Mouse (Mus musculus): ENCODE measurements around the gene Olfr1358. TPM values are rescaled to one million over a fixed set of nuclear protein-coding genes. Genes with fewer than 3 reads are reported as not detected.
"Not testable (repeated sequence)": the region's sequence is repeated elsewhere in the genome, so short reads cannot be mapped to it uniquely, and the experiment has no call there.

Olfr1358 gene
- polyA plus RNA-seq, 1 experiment, result 0.09 TPM

- TF ChIP-seq CTCF (IDR thresholded peaks at IDR 0.05; ENCODE audit: borderline replicate concordance, control insufficient read depth, extremely low read depth, insufficient read depth, low read length, poor library complexity) (no peak), POLR2A (IDR thresholded peaks at IDR 0.05; ENCODE audit: control insufficient read depth, extremely low read depth, insufficient read depth, low read length, poor library complexity) (no peak)
- H3K27me3 ChIP-seq (ENCODE audit: control insufficient read depth, insufficient read depth, low read length), result no peaks in the 10 kb centered on the region
- H3K36me3 ChIP-seq (ENCODE audit: control insufficient read depth, insufficient read depth, low read length), result no peaks in the 10 kb centered on the region
- no peaks in the 10 kb centered on the region for H3K4me1 ChIP-seq (replicated peaks; ENCODE audit: control insufficient read depth, insufficient read depth, low read length)
- DNase-seq, result no peak
- whole genome bisulfite sequencing, result 86% methylated on average over 6 of the region's 6 CpGs
- H3K27ac ChIP-seq (ENCODE audit: control insufficient read depth, insufficient read depth, low read length), result no peak overlapping the region
- no peak overlapping the region for H3K4me3 ChIP-seq (ENCODE audit: control insufficient read depth, insufficient read depth, low read length)
Measured at GRCm38 (mm10) chr10:78502986-78503733, 14.1 kb upstream of the Olfr1358 start.

GRCm38 (mm10) chr10:78519792-78520191, 2.6 kb downstream of the Olfr1358 start:
- no peak overlapping the region for H3K4me3 ChIP-seq (ENCODE audit: control insufficient read depth, insufficient read depth, low read length)
- H3K4me1 ChIP-seq (replicated peaks; ENCODE audit: control insufficient read depth, insufficient read depth, low read length), result no peaks in the 10 kb centered on the region
- no peak for TF ChIP-seq POLR2A (IDR thresholded peaks at IDR 0.05; ENCODE audit: control insufficient read depth, extremely low read depth, insufficient read depth, low read length, poor library complexity)
- no peak for TF ChIP-seq CTCF (IDR thresholded peaks at IDR 0.05; ENCODE audit: borderline replicate concordance, control insufficient read depth, extremely low read depth, insufficient read depth, low read length, poor library complexity)
- no peak overlapping the region for H3K27ac ChIP-seq (ENCODE audit: control insufficient read depth, insufficient read depth, low read length)
- no peak for DNase-seq
- no peaks in the 10 kb centered on the region for H3K27me3 ChIP-seq (ENCODE audit: control insufficient read depth, insufficient read depth, low read length)
- whole genome bisulfite sequencing, result 89% methylated on average over 9 of the region's 9 CpGs
- no peaks in the 10 kb centered on the region for H3K36me3 ChIP-seq (ENCODE audit: control insufficient read depth, insufficient read depth, low read length)

GRCm38 (mm10) chr10:78520260-78521005, 3.2 kb downstream of the Olfr1358 start:
- H3K4me3 ChIP-seq (ENCODE audit: control insufficient read depth, insufficient read depth, low read length), result no peak overlapping the region
- WGBS, result 51% methylated on average over 17 of the region's 17 CpGs
- H3K36me3 ChIP-seq (ENCODE audit: control insufficient read depth, insufficient read depth, low read length), result no peaks in the 10 kb centered on the region
- H3K27me3 ChIP-seq (ENCODE audit: control insufficient read depth, insufficient read depth, low read length), result no peaks in the 10 kb centered on the region
- DNase-seq, result peak; percentile 51
- TF ChIP-seq CTCF (IDR thresholded peaks at IDR 0.05; ENCODE audit: borderline replicate concordance, control insufficient read depth, extremely low read depth, insufficient read depth, low read length, poor library complexity), result peak; percentile 77; the same call in 1 of the 2 replicates
- no peak for TF ChIP-seq POLR2A (IDR thresholded peaks at IDR 0.05; ENCODE audit: control insufficient read depth, extremely low read depth, insufficient read depth, low read length, poor library complexity)
- H3K4me1 ChIP-seq (replicated peaks; ENCODE audit: control insufficient read depth, insufficient read depth, low read length), result no peaks in the 10 kb centered on the region
- no peak overlapping the region for H3K27ac ChIP-seq (ENCODE audit: control insufficient read depth, insufficient read depth, low read length)

- DNase-seq; H3K4me1 ChIP-seq (replicated peaks; ENCODE audit: control insufficient read depth, insufficient read depth, low read length); H3K36me3 ChIP-seq (ENCODE audit: control insufficient read depth, insufficient read depth, low read length); H3K27me3 ChIP-seq (ENCODE audit: control insufficient read depth, insufficient read depth, low read length); H3K27ac ChIP-seq (ENCODE audit: control insufficient read depth, insufficient read depth, low read length); H3K4me3 ChIP-seq (ENCODE audit: control insufficient read depth, insufficient read depth, low read length): not testable (repeated sequence)
- WGBS, result 66% methylated on average over 3 of the region's 3 CpGs
Measured at GRCm38 (mm10) chr10:78525071-78525470, 7.8 kb downstream of the Olfr1358 start.

GRCm38 (mm10) chr10:78525511-78525910, 8.3 kb downstream of the Olfr1358 start:
- no peak overlapping the region for H3K27ac ChIP-seq (ENCODE audit: control insufficient read depth, insufficient read depth, low read length)
- H3K36me3 ChIP-seq (ENCODE audit: control insufficient read depth, insufficient read depth, low read length), result no peaks in the 10 kb centered on the region
- 90% methylated on average over 4 of the region's 4 CpGs for WGBS
- H3K4me1 ChIP-seq (replicated peaks; ENCODE audit: control insufficient read depth, insufficient read depth, low read length), result no peaks in the 10 kb centered on the region
- no peak for DNase-seq
- no peak overlapping the region for H3K4me3 ChIP-seq (ENCODE audit: control insufficient read depth, insufficient read depth, low read length)
- no peaks in the 10 kb centered on the region for H3K27me3 ChIP-seq (ENCODE audit: control insufficient read depth, insufficient read depth, low read length)
- TF ChIP-seq CTCF (IDR thresholded peaks at IDR 0.05; ENCODE audit: borderline replicate concordance, control insufficient read depth, extremely low read depth, insufficient read depth, low read length, poor library complexity), result no peak

GRCm38 (mm10) chr10:78540943-78541342, 23.7 kb downstream of the Olfr1358 start:
- Histone ChIP-seq H3K27me3 (ENCODE audit: control insufficient read depth, insufficient read depth, low read length) (no peaks in the 10 kb centered on the region), H3K4me3 (ENCODE audit: control insufficient read depth, insufficient read depth, low read length) (no peak overlapping the region), H3K27ac (ENCODE audit: control insufficient read depth, insufficient read depth, low read length) (no peak overlapping the region), H3K4me1 (replicated peaks; ENCODE audit: control insufficient read depth, insufficient read depth, low read length) (no peaks in the 10 kb centered on the region), H3K36me3 (ENCODE audit: control insufficient read depth, insufficient read depth, low read length) (no peaks in the 10 kb centered on the region)
- 67% methylated on average over 2 of the region's 2 CpGs for WGBS
- DNase-seq, result peak; percentile 63
- TF ChIP-seq CTCF (IDR thresholded peaks at IDR 0.05; ENCODE audit: borderline replicate concordance, control insufficient read depth, extremely low read depth, insufficient read depth, low read length, poor library complexity) (peak; percentile 24; the same call in 1 of the 2 replicates), POLR2A (IDR thresholded peaks at IDR 0.05; ENCODE audit: control insufficient read depth, extremely low read depth, insufficient read depth, low read length, poor library complexity) (no peak)
